Mouse (Mus musculus): ENCODE data around the gene Tnnt2.

Tnnt2 gene

DNA sequence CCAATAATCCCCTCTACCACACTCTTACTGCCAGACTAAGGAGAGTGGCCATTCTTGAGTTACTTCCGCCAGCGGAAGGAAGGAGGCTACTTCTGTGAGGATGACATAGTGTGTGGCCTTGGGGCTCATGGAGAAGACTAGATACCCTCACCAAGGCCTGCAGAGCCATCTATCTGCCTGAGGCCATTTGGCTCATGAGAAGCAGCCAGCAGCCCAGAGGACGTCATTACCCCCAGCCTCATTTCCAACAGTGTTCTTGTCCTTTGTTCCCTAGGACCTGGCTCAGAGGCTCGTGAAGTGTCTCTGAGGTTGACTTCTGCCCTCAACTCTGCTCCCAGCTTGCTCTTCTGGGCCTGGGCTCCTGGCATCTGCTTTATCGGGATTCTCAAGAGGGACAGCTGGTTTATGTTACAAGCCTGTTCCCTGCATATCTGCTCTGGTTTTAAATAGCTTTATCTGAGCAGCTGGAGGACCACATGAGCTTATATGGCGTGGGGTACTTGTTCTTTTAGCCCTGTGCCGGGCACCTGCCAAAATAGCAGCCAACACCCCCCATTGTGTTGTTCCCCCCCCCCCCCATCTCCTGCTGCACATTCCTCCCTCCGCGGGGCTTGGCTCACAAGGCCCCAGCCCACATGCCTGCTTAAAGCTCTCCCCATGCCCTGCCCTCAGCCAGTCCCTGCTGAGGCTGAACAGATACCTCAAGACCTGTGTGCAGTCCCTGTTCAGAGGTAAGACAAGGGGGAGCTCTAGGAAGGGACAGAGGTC is at the start of gene Tnnt2:
Gene Tnnt2 (plus strand): TSS at position 639 of the 768 bp plus-strand sequence.
- no peak for DNase-seq

DNA sequence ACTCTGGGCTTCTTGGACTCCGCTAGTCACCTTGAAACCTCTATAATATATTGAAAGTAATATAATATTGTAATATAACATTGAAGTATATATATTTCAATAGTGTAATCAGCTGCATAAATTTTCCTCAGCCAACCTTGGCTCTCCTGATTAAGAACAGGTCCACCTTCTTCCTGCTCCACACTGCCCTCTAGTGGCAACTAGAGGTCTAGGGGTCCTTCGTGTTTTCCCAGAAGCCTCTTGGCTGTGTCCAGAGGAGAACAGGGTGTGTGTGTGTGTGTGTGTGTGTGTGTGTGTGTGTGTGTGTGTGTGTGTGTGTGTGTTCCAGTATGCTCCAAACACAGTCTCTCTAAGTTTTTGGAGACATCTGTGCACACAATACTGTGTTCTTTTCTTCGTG is 48.4 kb upstream of the Tnnt2 start:
- peak; percentile 49 to 51 for DNase-seq

GRCm38 (mm10) chr1:135788708-135789107 is 47.4 kb upstream of the Tnnt2 start:
- no peak for DNase-seq

DNA sequence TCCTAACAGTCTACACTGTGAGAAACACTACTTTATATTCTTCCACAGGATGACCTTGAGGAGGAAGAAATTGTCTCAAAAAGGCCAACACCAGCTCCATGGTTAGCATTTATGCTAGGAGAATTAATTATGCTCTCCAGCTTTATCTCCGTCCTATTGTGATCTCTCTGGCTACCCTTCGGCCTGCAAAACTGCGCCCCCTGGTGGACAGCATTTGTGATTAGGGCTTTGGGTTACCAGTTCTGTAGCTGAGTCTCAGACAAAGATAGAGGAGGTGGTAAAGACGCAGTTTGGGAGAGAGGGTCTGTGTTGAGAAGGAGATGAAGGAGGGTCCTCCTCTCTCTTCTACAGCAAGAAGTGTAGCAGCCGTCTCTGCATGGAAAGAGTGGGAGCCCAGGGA is 46.3 kb upstream of the Tnnt2 start:
- DNase-seq = peak; percentile 66 to 69

DNA sequence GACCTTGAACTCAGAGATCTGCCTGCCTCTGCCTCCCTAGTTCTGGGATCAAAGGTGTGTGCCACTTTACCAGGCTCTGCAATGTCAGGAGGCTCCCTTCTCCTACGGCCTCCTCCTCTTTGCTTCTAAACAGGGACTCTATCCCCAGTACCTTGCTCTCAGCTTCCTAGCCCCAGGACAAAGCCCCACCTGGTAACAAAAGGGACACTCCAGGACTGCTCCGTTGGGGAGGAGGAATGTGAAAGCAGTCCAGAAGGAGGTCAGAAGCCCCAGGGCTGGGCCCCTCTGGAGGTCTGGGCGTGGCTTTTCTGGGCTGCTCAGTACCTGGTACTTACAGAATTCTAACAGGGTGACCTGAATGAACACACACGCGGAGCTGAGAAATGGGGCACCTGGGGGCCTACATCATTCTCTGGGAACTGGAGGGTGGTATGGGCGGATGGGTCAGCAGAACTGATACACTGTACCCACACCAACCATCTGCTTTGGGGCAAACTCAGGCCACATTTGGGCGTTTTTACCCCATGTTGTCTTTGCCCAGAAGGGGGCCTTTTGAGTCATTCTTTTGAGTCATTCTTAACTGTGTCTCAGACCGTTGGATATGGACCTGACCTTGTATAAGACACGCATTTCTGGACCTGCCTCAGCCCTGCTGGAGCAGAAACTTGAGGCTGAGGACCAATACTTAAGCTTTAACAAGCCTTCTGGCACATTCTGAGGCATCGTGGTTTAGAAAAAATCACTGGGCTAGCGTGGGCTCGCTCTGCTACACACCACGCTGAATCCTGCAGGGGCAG is 43.8 kb upstream of the Tnnt2 start:
- no peak for DNase-seq

DNA sequence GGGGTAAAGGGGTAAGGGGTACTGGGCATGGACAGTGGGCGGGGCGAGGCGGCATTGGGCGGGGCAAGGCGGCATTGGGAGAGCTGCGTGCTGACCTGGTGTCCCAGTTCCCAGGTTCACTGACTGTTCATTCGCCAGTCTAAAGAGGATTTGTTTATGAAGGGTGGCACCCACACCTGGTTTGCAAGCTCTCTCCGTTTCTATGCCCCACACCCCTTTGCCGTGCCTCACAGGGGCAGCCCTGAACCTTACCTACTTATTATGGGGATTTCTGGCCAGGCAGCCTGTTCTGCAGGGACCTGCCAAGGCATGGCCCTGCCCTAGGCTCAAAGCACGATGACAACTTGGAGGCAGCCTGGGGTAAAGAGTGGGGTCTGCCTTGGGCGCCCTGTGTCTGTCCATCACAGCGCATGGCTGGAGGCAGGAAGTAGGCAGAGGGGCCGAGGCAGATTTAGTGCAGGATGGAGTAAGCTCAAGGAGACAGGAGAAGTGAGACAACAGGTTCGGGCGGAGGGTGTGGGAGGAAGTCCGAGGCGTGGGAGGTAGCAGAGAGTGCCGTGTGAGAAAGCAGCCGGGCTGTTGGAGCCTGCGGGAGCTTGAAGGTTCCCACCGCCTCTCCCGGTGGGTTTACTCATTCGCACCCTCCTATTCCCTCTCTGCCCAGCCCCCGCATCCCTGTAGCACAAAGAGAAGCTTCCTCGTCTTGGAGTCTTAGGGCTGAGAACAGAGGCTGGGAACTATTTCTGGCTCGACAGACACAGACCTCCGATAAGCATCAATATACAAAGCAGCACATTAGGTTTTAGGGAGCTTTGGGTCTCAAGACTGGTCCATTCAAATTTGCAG is 42.6 kb upstream of the Tnnt2 start:
- DNase-seq = no peak

GRCm38 (mm10) chr1:135794216-135795134 is 41.7 kb upstream of the Tnnt2 start:
- DNase-seq = no peak

DNA sequence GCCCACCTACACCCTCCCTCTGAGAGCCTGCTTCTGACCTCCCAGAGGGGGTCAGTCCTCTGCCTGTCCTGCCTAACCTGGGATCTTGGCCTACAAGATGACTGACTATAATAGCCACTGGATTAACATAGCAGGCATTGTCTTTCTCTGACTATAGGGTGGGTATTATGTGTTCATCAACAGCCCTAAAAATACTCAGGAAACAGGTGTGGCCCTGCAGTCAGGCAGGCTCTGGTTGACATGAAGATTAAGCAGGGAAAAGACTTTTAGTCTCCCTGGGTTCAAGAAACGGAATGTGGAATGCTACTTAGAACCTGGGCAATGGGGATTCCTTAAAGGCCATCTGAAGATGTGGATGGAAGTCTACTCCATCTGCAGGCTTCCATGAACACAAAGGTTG is 37.7 kb upstream of the Tnnt2 start:
- no peak for DNase-seq

DNA sequence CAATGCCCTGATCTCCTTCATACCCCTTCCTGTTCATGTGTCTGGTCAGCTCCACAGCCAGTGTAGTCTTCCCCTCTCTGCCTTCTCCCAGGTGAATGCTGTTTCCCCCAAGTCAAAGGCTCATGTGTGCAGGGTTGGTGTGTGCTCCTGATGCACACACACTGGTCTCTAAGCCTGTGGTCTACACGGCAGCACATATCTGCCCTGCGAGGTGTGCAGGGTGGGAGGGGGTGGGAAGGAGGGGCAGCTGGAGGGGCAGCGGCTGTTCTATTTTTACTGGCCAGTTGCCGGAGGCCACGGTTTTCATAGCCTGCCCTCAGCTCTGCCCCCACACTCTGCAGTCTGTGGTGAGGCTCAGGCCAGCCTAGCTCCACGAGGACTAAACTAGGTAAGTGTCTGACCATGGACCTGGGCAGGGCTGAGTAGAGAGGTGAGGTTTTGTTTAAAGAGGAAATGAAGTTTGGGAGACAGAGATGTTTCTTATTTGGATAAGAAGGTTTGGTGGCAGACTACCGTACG is 37.0 kb upstream of the Tnnt2 start:
- no peak for DNase-seq

DNA sequence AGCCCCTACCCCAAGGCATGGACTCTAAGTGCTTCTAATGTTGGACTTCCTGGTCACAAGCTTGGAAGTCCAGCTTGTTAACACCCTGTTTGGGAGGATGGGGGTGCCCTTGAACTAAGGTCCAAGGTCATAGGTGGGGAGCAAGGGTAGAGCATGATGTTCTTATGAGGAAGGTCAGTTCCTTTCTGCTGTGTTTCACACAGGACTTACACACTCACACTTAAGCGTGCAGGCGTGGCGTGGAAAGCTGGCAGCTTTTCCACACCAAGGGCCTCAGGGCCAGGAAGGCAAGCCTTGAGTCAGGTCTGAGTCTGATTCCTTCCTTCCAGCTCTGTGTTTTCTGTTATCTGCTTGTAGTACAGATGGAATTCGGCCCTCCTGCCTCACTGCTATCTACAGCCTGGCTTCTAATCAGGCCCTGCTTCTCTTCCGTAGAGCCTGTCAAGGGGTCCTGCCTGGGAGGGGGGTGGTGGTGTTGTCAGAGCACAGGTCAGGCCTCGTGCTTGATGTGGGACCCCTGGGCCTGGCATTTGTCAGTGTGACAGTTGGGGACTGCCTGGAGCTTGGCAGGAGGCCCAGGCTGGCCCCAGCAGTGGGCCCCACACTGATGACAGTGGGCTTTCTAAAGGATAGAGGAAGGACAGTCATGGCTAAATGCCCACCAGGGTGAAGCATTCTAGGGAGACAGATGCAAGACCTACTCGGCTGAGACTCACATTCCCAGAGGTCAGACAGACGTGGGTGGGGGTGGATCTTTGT is 35.8 kb upstream of the Tnnt2 start:
- DNase-seq = no peak

DNA sequence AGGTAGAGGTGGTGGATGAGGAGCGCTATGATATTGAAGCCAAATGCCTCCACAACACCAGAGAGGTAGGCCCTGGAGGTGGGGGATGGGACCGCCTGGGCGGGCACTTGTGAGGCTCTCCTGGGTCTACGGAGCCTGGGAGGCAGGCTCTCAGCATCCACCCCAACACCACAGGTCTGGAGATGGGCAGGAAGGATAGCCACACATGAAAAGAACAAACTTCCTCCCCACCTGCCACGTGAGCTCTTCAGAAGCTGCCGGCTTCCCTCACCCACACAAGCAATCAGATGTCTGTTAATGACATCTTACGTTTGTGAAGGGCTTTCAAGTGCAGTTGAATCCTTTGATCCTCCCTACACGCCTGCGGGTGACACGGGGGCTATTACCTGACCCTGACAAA is 28.6 kb upstream of the Tnnt2 start:
- DNase-seq = no peak

DNA sequence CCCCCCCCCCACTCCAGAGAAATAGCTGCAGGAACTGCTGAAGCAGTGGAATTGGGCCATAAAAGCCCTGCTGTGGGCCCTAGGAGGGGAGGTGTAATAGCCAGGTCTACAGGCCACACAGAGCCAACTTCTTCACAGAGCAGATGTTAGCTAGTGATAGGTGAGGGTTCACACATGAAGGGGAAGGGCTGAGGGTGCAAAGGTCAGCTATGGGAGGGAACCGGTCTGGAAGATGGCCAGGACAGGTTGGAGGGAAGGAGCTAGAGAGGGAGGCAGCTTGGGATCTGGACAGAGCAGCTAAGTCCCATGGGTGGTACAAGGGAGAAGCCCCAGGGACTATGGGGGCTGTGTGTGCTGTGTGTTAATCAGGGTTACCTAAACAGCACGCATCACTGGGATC is 26.0 kb upstream of the Tnnt2 start:
- no peak for DNase-seq

GRCm38 (mm10) chr1:135811016-135811646 is 25.0 kb upstream of the Tnnt2 start:
- peak; percentile 78 to 81 for DNase-seq

- DNase-seq = no peak
Observed at GRCm38 (mm10) chr1:135812205-135812604, 23.9 kb upstream of the Tnnt2 start.

- DNase-seq = no peak
Observed at GRCm38 (mm10) chr1:135812618-135813017, 23.5 kb upstream of the Tnnt2 start.

GRCm38 (mm10) chr1:135813071-135813470 is 23.1 kb upstream of the Tnnt2 start:
- DNase-seq = no peak

- DNase-seq = no peak
Observed at GRCm38 (mm10) chr1:135813687-135814395, 22.3 kb upstream of the Tnnt2 start.

DNA sequence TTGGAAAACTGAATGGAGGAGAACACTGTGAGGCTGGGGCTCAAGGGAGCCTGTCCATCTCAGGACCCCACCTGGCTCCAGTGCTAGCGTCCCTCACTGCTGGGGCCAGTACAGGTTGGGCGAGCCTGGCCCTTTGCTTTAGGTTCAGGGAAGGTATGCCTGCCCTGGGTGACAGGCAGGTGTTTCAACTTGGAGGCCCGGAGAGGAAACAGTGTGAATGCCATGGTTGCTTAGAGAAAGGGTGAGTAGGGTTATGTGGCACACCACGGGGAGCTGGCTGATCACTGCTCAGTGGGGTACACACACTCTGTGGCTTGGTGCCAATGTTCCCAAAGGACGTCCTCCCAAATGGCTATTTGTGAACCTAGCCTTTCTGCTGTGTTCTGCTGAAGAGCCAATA is 21.6 kb upstream of the Tnnt2 start:
- DNase-seq = no peak

DNA sequence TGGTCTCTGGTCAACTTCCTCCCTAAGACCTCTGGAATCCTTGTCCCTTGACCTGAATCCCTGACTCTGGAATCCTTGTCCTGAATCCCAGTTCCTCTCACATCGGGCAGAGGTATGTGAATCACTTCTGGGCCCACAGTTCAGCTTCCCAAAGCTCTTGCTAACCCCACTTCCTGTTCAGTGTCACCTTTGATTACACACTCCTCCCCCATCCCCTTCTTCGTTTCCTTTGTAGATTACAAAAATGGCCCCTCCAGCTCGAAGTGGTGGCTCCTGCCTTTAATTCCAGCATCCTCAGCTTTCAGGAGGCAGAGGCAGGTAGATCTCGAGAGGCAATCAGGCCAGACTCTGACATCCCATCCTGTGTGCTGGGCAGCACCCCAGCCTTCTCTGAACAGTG is 18.6 kb upstream of the Tnnt2 start:
- no peak for DNase-seq
